Mouse (Mus musculus): ENCODE results near the gene Nup188. TPM values are rescaled to one million over a fixed set of nuclear protein-coding genes. Genes with fewer than 3 reads are reported as not detected.
A peak's percentile ranks its signal among the peaks of the same experiment; 100 is the strongest.

The Nup188 gene
- total RNA-seq, 1 experiment from 2014 or later: 16.5 TPM

DNA sequence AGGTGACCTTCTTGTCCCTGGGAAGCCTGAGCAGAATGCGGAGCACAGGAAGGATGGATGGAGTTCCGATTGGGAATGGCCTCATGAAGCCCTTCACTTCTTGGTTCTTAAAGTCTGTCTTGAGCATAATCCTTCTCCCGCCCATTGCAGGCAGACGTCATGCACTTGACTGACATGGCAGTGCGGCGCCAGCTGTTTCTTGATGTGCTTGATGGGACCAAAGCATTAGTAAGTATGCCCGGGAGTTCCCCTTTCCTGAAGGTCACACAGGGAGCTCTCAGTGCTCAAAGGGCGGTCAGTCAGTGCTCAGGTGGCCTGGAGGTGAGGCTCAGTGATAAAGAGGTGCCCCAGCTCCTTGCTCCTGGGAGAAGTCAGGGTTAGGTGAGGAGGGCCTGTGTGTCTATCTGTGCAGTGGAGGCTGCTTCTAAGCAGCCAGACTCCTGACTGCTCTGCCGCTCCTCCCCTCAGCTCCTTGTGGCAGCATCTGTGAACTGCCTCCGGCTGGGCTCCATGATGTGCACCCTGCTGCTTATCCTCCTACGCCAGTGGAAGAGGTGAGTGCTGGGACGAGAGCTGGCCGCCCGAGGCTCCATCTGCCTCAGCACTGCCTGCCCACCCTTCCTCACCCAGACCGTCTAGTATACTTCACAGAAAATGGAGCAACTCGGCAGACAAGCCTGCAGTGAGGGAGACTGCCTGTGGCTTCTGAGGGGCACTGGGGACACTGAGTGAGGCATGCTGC, 50.1 kb downstream of the Nup188 start:
- ATAC-seq (replicated peaks; ENCODE audit: insufficient number of reproducible peaks, low FRiP score, low TSS enrichment, poor library complexity, severe bottlenecking): no peak

DNA sequence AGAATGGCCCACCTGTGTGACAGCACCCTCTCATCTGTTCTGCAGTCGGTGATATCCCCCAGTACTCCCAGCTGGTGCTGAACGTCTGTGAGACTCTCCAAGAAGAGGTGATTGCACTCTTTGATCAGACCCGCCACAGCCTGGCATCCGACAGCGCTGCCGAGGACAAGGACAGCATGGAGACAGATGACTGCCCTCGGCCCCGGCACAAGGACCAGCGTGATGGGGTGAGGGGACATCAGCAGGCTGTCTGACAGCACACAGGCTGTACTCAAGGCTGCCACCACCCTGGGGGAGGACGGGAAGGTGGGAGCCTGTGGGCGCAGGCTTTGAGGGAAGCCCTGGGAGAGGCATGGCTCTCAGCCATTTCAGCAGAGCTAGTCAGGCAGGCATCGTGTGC, 51.0 kb downstream of the Nup188 start:
- ATAC-seq (replicated peaks; ENCODE audit: insufficient number of reproducible peaks, low FRiP score, low TSS enrichment, poor library complexity, severe bottlenecking): no peak

DNA sequence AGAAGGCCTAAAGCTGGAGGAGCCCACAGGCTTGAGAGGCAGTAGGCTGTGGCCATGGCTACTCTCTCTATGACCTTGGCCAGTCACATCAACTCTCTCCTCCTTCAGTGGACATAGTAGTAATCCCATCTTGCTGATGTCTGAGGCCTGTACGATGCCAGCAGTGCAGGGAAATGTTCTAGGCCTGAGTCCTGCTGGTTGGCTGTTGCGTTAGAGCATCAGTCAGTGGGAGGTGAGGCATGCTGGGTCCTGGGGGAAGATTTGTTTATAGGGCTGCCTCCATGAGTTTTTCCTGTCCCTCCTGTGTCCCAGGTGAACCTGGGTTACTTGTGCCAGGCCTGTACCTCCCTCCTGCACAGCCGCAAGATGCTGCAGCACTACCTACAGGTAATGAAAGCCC, 55.9 kb downstream of the Nup188 start:
- ATAC-seq (replicated peaks; ENCODE audit: insufficient number of reproducible peaks, low FRiP score, low TSS enrichment, poor library complexity, severe bottlenecking): no peak

DNA sequence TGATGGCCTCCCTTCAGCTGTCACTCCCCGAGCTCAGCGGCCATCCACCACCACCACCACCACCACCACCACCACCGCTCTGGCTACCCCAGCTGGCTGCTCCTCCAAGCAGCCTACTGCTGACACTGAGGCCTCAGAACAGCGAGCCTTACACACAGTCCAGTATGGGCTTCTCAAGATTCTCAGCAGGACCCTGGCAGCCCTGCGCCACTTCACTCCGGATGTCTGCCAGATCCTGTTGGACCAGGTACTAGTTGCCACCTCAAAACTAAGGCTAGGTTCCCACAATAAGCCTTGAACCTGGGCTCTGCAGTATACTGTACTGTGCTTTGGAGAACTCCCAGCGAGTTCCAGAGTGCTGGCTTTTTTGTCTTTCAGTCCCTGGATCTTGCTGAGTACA, 56.3 kb downstream of the Nup188 start:
- no peak for ATAC-seq (replicated peaks; ENCODE audit: insufficient number of reproducible peaks, low FRiP score, low TSS enrichment, poor library complexity, severe bottlenecking)

DNA sequence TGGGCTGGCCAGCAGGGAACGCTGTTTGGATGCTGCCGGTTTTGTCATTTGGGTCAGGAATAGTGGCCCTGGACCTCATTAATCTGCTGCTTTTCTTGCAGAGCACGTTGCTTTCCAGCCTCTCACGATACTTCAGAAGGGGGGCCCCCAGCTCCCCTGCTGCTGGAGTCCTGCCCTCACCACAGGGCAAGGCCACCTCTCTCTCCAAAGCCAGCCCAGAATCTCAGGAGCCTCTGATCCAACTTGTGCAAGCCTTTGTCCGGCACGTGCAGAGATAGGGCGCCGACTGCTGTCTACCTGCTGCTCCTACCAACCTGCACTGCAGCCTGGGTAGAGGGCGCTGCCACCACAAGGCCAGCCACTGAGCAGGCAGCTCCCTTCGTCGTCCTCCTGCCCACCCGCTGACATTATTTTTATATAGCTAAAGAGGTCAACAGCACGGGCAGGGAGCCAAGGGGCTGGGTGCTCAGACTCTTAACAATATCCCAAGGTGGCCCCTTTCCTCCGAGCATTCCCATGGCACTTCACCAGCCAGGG, 57.5 kb downstream of the Nup188 start:
- no peak for ATAC-seq (replicated peaks; ENCODE audit: insufficient number of reproducible peaks, low FRiP score, low TSS enrichment, poor library complexity, severe bottlenecking)

DNA sequence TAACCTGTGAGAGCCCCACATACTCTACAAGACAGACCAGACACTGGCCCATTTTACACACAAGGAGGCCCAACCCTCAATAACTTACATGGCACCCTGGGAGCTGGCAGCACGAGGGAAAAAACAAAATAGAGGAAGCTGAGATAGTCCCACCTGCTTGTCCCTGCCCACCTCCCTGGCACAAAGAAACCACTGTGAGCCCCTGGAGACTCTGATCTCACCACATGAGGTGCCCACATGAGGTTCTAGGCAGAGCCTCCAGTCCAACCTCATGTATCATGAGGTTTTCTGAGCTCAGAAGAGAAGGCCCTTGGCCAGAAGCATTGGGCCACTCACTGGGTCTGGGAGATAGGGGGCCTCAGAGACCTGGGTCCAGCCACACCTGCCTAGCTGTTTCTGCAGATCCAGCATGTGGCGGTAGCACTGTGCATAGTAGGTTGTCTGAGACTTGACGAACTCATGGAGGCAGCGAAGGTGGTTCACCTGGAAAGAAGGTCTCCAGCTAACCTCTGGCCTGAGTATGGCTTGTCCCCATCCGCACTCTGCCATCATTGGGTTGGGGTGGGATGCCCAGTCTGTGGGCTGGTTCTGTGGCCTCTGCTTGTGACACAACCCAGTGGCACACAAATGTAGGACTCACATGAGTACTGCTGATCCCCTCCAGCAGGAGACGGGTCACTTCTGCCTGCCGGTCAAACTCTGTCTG, 59.9 kb downstream of the Nup188 start:
- no peak for ATAC-seq (replicated peaks; ENCODE audit: insufficient number of reproducible peaks, low FRiP score, low TSS enrichment, poor library complexity, severe bottlenecking)

DNA sequence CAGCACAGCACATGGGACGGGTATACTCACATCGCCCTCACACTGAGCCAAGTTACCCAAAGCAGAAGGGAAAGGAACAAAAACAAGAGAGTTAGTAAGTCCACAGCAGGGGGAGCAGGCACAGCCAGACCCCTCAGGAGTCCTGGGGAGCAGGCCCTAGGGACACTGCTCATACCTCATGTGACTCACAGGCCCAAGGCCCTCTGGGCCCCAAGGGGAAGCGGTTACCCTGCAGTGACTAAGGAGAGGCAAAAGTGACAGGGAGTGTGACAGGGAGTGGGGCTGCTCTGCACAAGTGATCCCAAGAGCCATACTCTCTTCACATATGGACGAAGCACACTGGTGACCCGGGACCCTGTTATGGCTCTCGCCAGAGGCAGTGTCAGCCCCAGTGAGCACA, 63.0 kb downstream of the Nup188 start:
- no peak for ATAC-seq (replicated peaks; ENCODE audit: insufficient number of reproducible peaks, low FRiP score, low TSS enrichment, poor library complexity, severe bottlenecking)

DNA sequence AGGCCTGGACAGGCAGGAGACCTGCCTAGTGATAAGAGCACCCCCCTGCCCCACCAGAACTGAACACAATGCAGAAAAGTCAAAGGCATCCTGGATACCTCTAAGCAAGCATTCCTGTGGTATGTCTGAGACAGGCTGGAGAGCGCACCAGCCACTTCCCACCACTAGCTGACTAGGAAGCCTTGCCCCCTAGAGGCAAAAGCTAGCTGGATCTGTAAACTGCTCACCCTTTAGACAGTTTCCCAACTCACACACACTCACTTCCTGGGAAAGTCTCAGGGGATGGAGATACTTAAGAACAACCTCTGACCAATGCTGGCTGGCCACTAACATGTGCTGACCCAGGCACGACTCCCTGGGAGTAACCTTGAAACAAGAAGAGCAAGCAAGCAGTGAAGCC, 65.0 kb downstream of the Nup188 start:
- no peak for ATAC-seq (replicated peaks; ENCODE audit: insufficient number of reproducible peaks, low FRiP score, low TSS enrichment, poor library complexity, severe bottlenecking)

DNA sequence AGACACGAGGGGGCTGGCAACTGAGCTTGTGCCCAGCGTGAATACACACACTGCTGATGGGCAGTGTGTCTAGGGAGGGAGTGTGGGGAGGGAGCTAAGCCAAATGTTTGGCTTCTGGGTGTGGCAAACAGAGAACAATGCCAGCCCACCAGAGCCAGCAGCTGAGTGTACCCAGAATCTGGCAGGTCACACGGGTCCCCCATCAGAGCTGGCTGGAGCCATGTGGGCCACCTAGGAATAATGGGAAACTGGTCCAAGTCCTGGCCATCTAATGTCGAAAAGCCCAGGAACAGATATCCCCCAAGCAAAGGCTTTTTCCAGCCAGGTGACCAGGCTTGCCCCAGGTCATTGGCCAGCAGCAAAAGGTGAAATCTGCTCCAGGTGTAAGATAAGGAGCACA, 69.7 kb downstream of the Nup188 start:
- ATAC-seq (replicated peaks; ENCODE audit: insufficient number of reproducible peaks, low FRiP score, low TSS enrichment, poor library complexity, severe bottlenecking): no peak

DNA sequence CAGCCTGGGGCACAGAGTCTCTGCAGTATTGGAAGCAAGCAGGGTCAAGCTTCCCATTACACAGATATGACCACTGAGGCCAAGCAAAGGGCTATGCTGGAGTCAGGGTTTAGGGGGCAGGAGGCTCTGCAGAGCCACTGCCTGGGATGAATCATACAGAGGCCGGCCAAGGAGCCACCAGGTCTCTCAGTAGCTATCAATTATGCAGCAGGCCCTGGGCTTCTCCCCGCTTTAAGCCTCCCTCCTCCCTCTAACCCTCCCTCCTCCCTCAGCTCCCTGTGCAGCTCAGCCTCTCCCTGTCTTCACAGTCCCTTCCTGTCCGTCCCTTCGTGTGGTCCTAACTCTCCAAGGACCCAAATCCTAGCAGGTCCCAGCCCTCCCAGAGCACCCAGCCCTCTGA, 70.1 kb downstream of the Nup188 start:
- ATAC-seq (replicated peaks; ENCODE audit: insufficient number of reproducible peaks, low FRiP score, low TSS enrichment, poor library complexity, severe bottlenecking): no peak

DNA sequence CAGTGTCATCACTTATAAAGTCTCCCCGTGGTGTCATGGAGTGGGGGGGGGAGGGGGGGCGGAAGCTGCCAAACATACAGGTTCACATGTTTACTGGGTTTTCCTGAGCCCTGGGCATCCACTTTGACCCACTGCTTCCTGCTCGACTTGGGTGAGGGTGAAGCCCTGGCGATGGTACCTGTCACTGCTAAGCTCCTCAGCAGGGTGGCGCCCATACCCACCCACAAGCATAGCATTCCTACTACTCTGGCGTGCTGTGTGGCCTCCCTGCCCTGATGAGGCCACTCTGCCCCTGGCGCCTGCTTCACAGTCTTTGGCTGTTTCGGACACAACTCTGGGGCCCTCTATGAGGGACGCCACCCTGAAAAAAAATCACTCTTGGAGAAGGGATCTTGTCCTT, 70.7 kb downstream of the Nup188 start:
- ATAC-seq (replicated peaks; ENCODE audit: insufficient number of reproducible peaks, low FRiP score, low TSS enrichment, poor library complexity, severe bottlenecking): no peak

DNA sequence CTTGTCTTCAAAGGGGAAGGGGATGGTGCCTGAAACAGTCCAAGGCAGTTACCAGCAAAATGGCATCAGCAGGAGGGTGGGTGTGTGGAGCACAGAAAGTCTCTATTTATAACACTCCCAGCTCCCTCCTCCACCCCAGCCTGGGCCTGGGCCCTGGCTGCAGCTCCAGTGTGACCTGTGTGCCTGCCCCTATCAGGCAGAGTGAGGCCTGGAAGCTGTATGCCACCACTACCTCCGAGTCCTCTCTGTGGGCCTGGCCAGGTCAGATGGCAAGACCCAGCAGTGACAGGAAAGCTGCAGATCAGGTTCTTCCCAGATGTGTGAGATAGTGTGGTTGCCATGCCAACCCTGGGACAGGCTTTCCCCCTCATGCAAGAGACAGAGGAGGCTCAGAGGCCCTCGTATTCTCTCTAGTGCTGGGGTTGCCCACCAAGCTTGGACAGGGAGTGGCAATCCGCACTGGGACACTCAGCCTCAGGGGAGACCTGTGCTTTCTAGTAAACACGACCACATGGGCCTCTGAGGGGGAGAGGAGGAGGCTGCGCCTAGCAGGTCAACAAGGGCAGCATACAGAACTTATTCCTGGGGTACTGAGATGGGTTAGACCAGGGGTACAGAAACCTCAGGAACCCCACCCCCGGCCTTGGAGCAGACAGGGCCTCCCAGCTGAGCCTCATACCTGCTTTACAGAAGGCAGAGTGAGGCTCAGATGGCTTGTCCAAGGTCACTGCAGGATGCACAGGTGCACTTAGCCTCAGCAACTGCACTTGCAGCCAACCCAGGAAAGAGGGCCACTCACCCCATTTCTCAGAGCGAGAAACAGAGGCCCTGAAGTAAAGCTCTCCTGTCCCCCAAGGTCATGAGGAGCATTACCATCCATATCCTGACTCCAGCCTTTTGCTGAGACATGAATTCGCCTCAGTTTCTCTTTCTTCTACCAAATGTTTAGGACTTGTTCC, 71.6 kb downstream of the Nup188 start:
- no peak for ATAC-seq (replicated peaks; ENCODE audit: insufficient number of reproducible peaks, low FRiP score, low TSS enrichment, poor library complexity, severe bottlenecking)

DNA sequence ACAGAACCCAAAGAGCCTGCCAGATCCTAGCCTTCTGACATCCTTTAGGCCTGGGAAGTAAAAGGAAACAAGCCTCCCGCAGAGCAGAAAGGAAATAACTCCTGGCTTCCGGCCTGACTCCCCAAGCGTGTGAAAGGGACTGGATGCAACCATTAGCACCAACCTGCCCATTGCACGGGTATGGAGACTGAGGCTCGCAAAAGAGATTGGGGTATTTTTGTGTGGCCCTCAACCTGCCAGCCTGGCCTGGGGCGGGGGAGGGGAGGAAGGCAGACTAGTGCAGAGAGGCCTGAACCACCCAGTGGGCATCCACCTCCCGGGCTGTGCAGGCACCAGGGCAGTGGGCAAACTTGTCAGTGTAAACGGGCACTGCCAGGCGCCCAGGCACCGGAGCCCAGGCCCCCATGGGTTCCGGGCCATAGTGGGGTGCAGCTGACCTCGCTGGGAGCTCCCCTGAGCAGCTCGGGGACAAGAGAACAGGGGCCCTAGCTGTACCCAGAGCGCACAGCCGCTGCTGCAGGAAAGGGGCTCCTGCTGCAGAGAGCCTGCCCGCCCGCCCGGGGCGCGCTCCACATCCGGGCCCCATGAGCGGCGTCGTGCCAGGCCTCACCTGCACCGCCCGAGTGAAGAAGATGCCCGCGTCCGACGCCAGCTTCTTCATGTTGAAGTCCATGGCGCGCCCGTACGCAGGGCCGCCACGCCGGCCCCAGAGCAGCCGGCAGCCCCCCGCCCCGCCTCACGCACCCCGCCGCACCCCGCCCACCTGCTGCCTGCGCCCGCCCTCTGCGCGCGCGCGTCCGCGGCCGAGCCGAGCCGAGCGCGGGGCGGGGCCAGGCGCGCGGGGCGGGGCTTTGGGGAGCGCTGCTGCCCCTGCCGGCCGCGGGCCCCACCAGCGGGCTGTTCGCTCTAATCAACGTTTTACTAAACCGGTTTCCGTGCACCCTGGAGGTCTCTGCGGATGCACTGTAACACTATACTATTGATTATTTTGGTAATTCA, 72.6 kb downstream of the Nup188 start, which contains the start of gene Sh3glb2:
Gene Sh3glb2 (minus strand): TSS at position 805 of the 999 bp plus-strand sequence.
- no peak for ATAC-seq (replicated peaks; ENCODE audit: insufficient number of reproducible peaks, low FRiP score, low TSS enrichment, poor library complexity, severe bottlenecking)

DNA sequence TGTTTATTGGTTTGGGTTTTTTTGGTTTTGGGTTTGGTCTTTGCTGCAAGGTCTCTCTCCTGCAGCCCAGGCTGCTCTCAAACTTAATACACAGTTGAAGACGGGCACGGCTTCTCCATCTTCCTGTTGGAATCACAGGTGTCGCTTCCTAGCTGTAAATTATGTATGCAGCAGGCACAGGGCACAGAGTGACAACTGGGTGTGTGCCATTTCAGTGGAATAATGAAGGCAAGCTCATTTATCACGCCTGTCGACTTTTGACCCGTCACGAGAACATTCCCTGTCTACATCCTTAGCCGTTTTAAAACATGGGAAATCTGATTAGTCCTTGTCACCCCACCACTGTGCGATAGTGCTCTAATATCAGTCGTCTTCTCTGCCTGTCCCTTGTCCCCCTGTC, 74.4 kb downstream of the Nup188 start:
- no peak for ATAC-seq (replicated peaks; ENCODE audit: insufficient number of reproducible peaks, low FRiP score, low TSS enrichment, poor library complexity, severe bottlenecking)

DNA sequence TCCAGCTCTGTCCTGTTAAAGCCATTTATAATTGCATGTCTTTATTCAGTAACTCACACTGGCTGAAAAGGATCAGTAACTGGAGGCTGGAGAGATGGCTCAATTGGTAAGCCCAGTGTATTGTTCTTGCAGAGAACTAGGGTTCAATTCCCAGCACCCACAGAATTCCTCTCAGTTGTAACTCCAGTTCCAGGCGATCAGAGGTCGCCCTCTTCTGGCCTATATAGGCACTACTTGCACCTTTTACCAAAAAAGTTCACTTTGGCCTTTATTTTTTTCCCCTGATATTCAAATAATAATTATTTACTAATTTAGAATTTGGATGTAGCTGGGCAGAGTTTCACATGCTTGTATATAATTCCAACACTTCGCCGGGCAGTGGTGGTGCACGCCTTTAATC, 76.7 kb downstream of the Nup188 start:
- ATAC-seq (replicated peaks; ENCODE audit: insufficient number of reproducible peaks, low FRiP score, low TSS enrichment, poor library complexity, severe bottlenecking): no peak

DNA sequence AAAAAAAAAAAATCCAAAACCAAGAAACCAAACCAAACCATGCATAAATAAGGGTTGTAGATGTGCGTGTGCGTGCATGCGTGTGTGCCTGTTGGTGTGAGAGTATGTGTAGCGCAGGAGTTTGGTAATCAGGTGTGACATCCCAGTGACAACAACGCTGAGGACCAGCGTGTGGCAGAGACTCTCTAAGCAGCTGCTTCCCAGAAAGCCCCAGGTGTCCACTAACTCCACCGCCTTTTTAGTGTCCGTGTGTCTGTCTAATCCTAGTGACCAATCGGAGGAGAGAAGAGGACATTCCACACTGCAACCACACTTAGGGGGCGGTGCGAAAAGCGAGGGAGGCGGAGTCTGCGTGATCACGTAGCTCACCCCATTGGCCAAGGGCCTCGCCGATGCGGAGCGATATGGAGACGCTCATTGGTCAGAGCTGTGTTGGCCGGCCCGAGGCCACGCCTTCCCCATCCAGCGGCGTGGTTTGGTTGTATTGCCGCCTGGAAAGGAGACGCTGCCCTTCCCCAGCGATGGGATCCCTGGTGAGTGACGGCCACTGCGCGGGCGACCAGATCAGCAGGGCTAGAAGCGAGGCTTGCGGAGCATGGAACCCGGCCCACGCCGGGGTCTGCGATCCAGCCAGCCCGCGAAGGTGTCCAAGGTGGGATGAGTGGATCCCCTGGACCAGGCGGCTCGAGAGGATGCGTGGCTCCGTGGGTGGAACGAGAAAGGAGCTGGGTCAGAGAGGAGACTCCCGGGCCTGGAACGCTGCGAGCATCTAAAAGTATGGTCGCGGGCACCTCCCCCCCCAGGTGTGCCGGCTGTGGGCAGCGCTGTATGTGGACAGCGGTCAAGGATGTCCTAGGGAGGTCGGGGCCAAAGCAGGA, 77.8 kb downstream of the Nup188 start, which contains the start of gene Miga2:
Gene Miga2 (plus strand): TSS at position 461 of the 878 bp plus-strand sequence.
- peak; percentile 99 for ATAC-seq (replicated peaks; ENCODE audit: insufficient number of reproducible peaks, low FRiP score, low TSS enrichment, poor library complexity, severe bottlenecking)
